Mouse (Mus musculus) stomach, postnatal 0 days (tissue): Measurements from ENCODE around the gene Wdr66.

Experiments
- CTCF ChIP-seq: IDR thresholded peaks from 2 replicates; pipeline ENCODE4 v1.5.1; 2016; ENCODE audit warnings: antibody characterized with exemption, low read depth, mild to moderate bottlenecking, moderate library complexity
- EP300 ChIP-seq: optimal IDR thresholded peaks from 2 replicates; pipeline ENCODE3; 2016; ENCODE audit warnings: antibody characterized with exemption

DNA sequence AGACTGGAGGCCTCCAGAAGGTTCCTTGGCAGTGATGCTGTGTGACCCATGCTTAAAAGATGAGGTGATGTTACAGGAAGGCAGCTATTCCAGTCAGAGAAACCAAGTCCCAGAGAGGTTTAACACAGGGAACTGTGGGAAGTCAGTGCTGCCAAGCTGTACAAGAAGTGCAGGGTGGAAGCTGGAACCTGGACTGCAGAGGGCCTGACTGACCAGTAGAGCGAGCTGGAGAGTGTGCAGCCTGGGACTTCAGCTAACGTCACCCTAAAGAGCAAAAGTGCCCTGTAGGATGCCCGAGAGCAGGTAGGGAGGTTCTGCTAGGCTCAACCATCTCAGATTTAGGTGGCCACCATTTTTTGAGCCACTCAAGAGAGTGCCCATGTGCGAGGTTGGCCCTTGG lies 111.0 kb downstream of the Wdr66 start:
- TF ChIP-seq CTCF (peak; percentile 26; the same call in 1 of the 2 replicates), EP300 (no peak)
